In genomic region chr16:33014921-33015320, GRCm38 (mm10) we compare ENCODE assay signal across 16 mouse cellular contexts. TPM values are rescaled to one million over a fixed set of nuclear protein-coding genes. Genes with fewer than 3 reads are reported as not detected.
DNase-seq lines count a peak whose midpoint lies in the region; ATAC-seq lines count a peak whose summit lies in the region.
"Had no signal": no experiment of that assay in that cellular context is flagged by ENCODE, and none has a peak within 500 bp of the region (broad histone marks: within the 10 kb centered on the region; RNA-seq: fewer than 3 reads in every experiment).

No protein-coding gene starts in this region.

- H3K27ac ChIP-seq in kidney, embryonic 14.5 days (ENCODE audit: low read depth, low read length): no peak overlapping the region
- H3K27ac ChIP-seq in neural tube, embryonic 15.5 days (replicated peaks): no peak overlapping the region
- H3K27ac ChIP-seq: forebrain, embryonic 15.5 days; heart, embryonic 10.5 days; limb, embryonic 13.5 days; neural tube, embryonic 13.5 days had no signal

- ATAC-seq in kidney, embryonic 14.5 days (ENCODE audit: low FRiP score, low TSS enrichment): no peak
- ATAC-seq in megakaryocyte-erythroid progenitor cell, adult 5-6 weeks (replicated peaks; ENCODE audit: low FRiP score, low TSS enrichment, poor library complexity, severe bottlenecking): no peak
- no peak for ATAC-seq in neural tube, embryonic 15.5 days (ENCODE audit: low FRiP score)
- ATAC-seq: forebrain, embryonic 15.5 days; liver, postnatal 0 days had no signal

- no peak overlapping the region for H3K4me3 ChIP-seq in kidney, embryonic 14.5 days (ENCODE audit: low read length)
- H3K4me3 ChIP-seq in neural tube, embryonic 15.5 days (replicated peaks): no peak overlapping the region
- H3K4me3 ChIP-seq: forebrain, embryonic 15.5 days; heart, embryonic 10.5 days; limb, embryonic 13.5 days; neural tube, embryonic 13.5 days had no signal

- no peaks in the 10 kb centered on the region for H3K9me3 ChIP-seq in kidney, embryonic 14.5 days (ENCODE audit: control insufficient read depth, low read length)
- H3K9me3 ChIP-seq in neural tube, embryonic 15.5 days (replicated peaks): no peaks in the 10 kb centered on the region
- H3K9me3 ChIP-seq: forebrain, embryonic 15.5 days; G1E; heart, embryonic 10.5 days; limb, embryonic 13.5 days; neural tube, embryonic 13.5 days had no signal

- DNase-seq in kidney, adult 18-20 months: peak; percentile 43
- peak; percentile 64 for DNase-seq in brain, adult 2 months (ENCODE audit: low read depth, low spot score)
- DNase-seq in cerebellum, adult 18-20 months: peak; percentile 65 to 67
- peak; percentile 26 for DNase-seq in gastrocnemius, postnatal 14 days
- DNase-seq in testis, postnatal 14 days (ENCODE audit: low spot score): no peak
- DNase-seq: adrenal gland, adult 8-10 months; heart, postnatal 14 days; liver, postnatal 0 days had no signal

- H3K36me3 ChIP-seq in kidney, embryonic 14.5 days (ENCODE audit: control insufficient read depth, insufficient read depth, low read length): peaks cover 48% of the 10 kb centered on the region
- peaks cover 33% of the 10 kb centered on the region for H3K36me3 ChIP-seq in neural tube, embryonic 15.5 days

- 94% methylated on average over 1 of the region's 1 CpGs for WGBS in kidney, embryonic 14.5 days
- WGBS in neural tube, embryonic 15.5 days: 100% methylated on average over 1 of the region's 1 CpGs

- no peak overlapping the region for H3K9ac ChIP-seq in kidney, embryonic 14.5 days (ENCODE audit: low read depth, low read length)
- H3K9ac ChIP-seq in neural tube, embryonic 15.5 days (replicated peaks): no peak overlapping the region
- H3K9ac ChIP-seq: forebrain, embryonic 15.5 days; limb, embryonic 13.5 days; liver, postnatal 0 days; neural tube, embryonic 13.5 days had no signal

- no peaks in the 10 kb centered on the region for H3K27me3 ChIP-seq in kidney, embryonic 14.5 days (ENCODE audit: control insufficient read depth, insufficient read depth, low read length)
- H3K27me3 ChIP-seq in neural tube, embryonic 15.5 days (replicated peaks): no peaks in the 10 kb centered on the region
- H3K27me3 ChIP-seq: forebrain, embryonic 15.5 days; limb, embryonic 13.5 days; neural tube, embryonic 13.5 days had no signal

- intact Hi-C loops in gastrocnemius, postnatal 14 days (cut with DNase I; ENCODE audit: low total_unique reads): no loop called here

- no peaks in the 10 kb centered on the region for H3K4me1 ChIP-seq in kidney, embryonic 14.5 days (ENCODE audit: control insufficient read depth, insufficient read depth, low read length)
- H3K4me1 ChIP-seq in neural tube, embryonic 15.5 days: no peaks in the 10 kb centered on the region
- H3K4me1 ChIP-seq: forebrain, embryonic 15.5 days; limb, embryonic 13.5 days; neural tube, embryonic 13.5 days had no signal

- no peak overlapping the region for H3K4me2 ChIP-seq in kidney, embryonic 14.5 days (replicated peaks; ENCODE audit: low read depth, low read length)
- H3K4me2 ChIP-seq in neural tube, embryonic 15.5 days: no peak overlapping the region
- H3K4me2 ChIP-seq: forebrain, embryonic 15.5 days; limb, embryonic 13.5 days; neural tube, embryonic 13.5 days had no signal

RNA-seq across cellular contexts. Expression of gene Iqcg, which starts 41.1 kb away (rescaled TPM):
- 5.1 and 5.6 TPM in 2 replicates for polyA plus RNA-seq in kidney, embryonic 14.5 days (2014; fragmentation: Nextera tagmentation; extraction: Ambion mirVana)
- total RNA-seq in gastrocnemius, postnatal 14 days (2021): 1 to 10 TPM; 1.9 to 2.2 TPM
- total RNA-seq in megakaryocyte-erythroid progenitor cell, adult 5-6 weeks (2014; fragmentation: Nextera tagmentation): 1.4 TPM in 1 of 2 replicates, not detected in the other
- total RNA-seq in megakaryocyte-erythroid progenitor cell, adult 5-6 weeks (2017): 0.04 and 0.89 TPM in 2 replicates
- 5.0 and 5.4 TPM in 2 replicates for polyA plus RNA-seq in neural tube, embryonic 15.5 days (2015; fragmentation: Nextera tagmentation; extraction: Ambion mirVana)

RNA-seq across cellular contexts. Expression of gene Rpl35a, which starts 41.3 kb away (rescaled TPM):
- 1,051 and 1,546 TPM in 2 replicates for polyA plus RNA-seq in kidney, embryonic 14.5 days (2014; fragmentation: Nextera tagmentation; extraction: Ambion mirVana)
- total RNA-seq in gastrocnemius, postnatal 14 days (2021): 100 to 1,000 TPM; 304 to 324 TPM
- 3,282 and 3,383 TPM in 2 replicates for total RNA-seq in megakaryocyte-erythroid progenitor cell, adult 5-6 weeks (2014; fragmentation: Nextera tagmentation)
- total RNA-seq in megakaryocyte-erythroid progenitor cell, adult 5-6 weeks (2017): 1,974 and 2,153 TPM in 2 replicates
- polyA plus RNA-seq in neural tube, embryonic 15.5 days (2015; fragmentation: Nextera tagmentation; extraction: Ambion mirVana): 514 and 554 TPM in 2 replicates

RNA-seq across cellular contexts. Expression of gene Lmln, which starts 47.4 kb away (rescaled TPM):
- 1.5 and 5.0 TPM in 2 replicates for polyA plus RNA-seq in kidney, embryonic 14.5 days (2014; fragmentation: Nextera tagmentation; extraction: Ambion mirVana)
- 1 to 10 TPM; 1.4 to 2.3 TPM for total RNA-seq in gastrocnemius, postnatal 14 days (2021)
- total RNA-seq in megakaryocyte-erythroid progenitor cell, adult 5-6 weeks (2014; fragmentation: Nextera tagmentation): 0.87 and 8.1 TPM in 2 replicates
- total RNA-seq in megakaryocyte-erythroid progenitor cell, adult 5-6 weeks (2017): 0.66 and 0.88 TPM in 2 replicates
- 2.6 and 5.1 TPM in 2 replicates for polyA plus RNA-seq in neural tube, embryonic 15.5 days (2015; fragmentation: Nextera tagmentation; extraction: Ambion mirVana)

Comparison
In these comparisons a context has a peak if more than half of its experiments do, and no peak if none do; other contexts are left out.
1. RNA of gene Rpl35a, which starts 41.3 kb away (total RNA-seq): 1,974 to 3,383 TPM in megakaryocyte-erythroid progenitor cell, adult 5-6 weeks; 304 to 324 TPM in gastrocnemius, postnatal 14 days; every median in the first group is over 4 times any median in the second.